Mouse (Mus musculus) forebrain, postnatal 0 days (tissue): ENCODE measurements at regions not wholly inside any gene's neighbourhood (a gene's known extent, or its start where the extent isn't known, plus 50 kb on each side); places are given as distances from the start of the nearest gene placed in this dataset.
A peak's percentile ranks its signal among the peaks of the same experiment; 100 is the strongest.

Source experiments
- ATAC-seq: fragments of 200-750 bp; cut with Nextera tagmentation; 2 replicates; pipeline ENCODE4 v1.8.0; 2017; ENCODE audit warnings: mild to moderate bottlenecking, moderate library complexity
- DNase-seq: peaks from one replicate; pipeline ENCODE4 v3.0.0-alpha.2; 2015
- H3K27ac ChIP-seq: fragments of 300-500 bp; sonication (generic); 2 replicates; pipeline ENCODE4 v1.5.1; 2014; ENCODE audit warnings: low read depth, mild to moderate bottlenecking, antibody characterized with exemption, low read length, moderate library complexity, mixed read lengths
- H3K27me3 ChIP-seq: fragments of 300-500 bp; sonication (generic); 2 replicates; pipeline ENCODE4 v1.6.1; 2014; ENCODE audit warnings: mild to moderate bottlenecking, low read length, mixed read lengths; ENCODE audit not compliant: insufficient read depth
- H3K36me3 ChIP-seq: fragments of 300-500 bp; sonication (generic); 2 replicates; pipeline ENCODE4 v1.6.1; 2014; ENCODE audit warnings: mild to moderate bottlenecking, moderate library complexity; ENCODE audit not compliant: insufficient read depth
- H3K4me1 ChIP-seq: fragments of 300-500 bp; sonication (generic); 2 replicates; pipeline ENCODE4 v1.6.1; 2014; ENCODE audit warnings: antibody characterized with exemption; ENCODE audit not compliant: insufficient read depth
- H3K4me2 ChIP-seq: fragments of 300-500 bp; sonication (generic); 2 replicates; pipeline ENCODE4 v1.6.1; 2014; ENCODE audit warnings: low read depth, mild to moderate bottlenecking, moderate library complexity
- H3K4me3 ChIP-seq: fragments of 300-500 bp; sonication (generic); 2 replicates; pipeline ENCODE4 v1.5.1; 2014; ENCODE audit warnings: low read depth, low read length, mixed read lengths
- H3K9ac ChIP-seq: fragments of 300-500 bp; sonication (generic); 2 replicates; pipeline ENCODE4 v1.6.1; 2014; ENCODE audit warnings: mild to moderate bottlenecking
- H3K9me3 ChIP-seq: fragments of 300-500 bp; sonication (generic); 2 replicates; pipeline ENCODE4 v1.6.1; 2016; ENCODE audit warnings: low read length
- CTCF ChIP-seq: sonication (generic); IDR thresholded peaks from 2 replicates; pipeline ENCODE4 v1.5.1; 2016; ENCODE audit warnings: antibody characterized with exemption, control low read depth, low read depth
- WGBS: fragments of 180-500 bp; shearing (Covaris S2); extraction: QIAGEN DNeasy Blood & Tissue Kit; methylation state at CpG from one replicate; pipeline ENCODE4 v1.1.7; 2014; 5-methylcytosine and 5-hydroxymethylcytosine counted together

- Histone ChIP-seq H3K27ac (no peak overlapping the region), H3K4me2 (no peak overlapping the region), H3K9ac (no peak overlapping the region), H3K4me3 (no peak overlapping the region), H3K36me3 (no peaks in the 10 kb centered on the region), H3K27me3 (no peaks in the 10 kb centered on the region), H3K9me3 (no peaks in the 10 kb centered on the region), H3K4me1 (no peaks in the 10 kb centered on the region)
- ATAC-seq (no peak), DNase-seq (no peak)
- TF ChIP-seq CTCF = no peak
- 54% methylated on average over 2 of the region's 2 CpGs for WGBS
These were observed 154.9 kb downstream of the Tex36 start for GRCm38 (mm10) chr7:133447079-133447478.

DNA sequence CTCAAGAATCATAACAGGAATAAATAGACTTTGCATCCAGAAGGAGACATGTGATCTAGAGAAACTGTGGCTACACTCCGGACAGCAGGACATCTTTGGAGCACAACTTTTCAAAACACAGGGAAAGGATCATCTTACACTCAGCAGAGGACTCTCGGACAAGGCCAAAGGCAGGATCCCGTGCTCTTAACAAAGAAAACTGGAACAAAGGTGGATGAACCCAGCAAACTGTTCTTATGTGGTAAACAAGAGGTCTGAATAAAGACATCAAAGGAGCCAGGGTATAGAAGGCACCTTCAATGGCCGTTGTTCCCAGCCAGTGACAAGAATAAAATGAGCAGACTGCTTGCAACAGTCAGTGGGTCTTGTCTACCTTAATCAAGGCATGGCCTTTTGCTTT lies 160.3 kb downstream of the Tex36 start:
- Histone ChIP-seq H3K36me3 (no peaks in the 10 kb centered on the region), H3K4me1 (no peaks in the 10 kb centered on the region; the same call in 1 of the 2 replicates), H3K9ac (no peak overlapping the region), H3K4me2 (peak overlapping the region; percentile 40; the same call in 1 of the 2 replicates), H3K9me3 (no peaks in the 10 kb centered on the region), H3K27me3 (no peaks in the 10 kb centered on the region), H3K27ac (0 out of 2 replicates have a peak overlapping the region, but pooled peaks have one; percentile 21), H3K4me3 (no peak overlapping the region)
- no peak for ATAC-seq
- no peak for TF ChIP-seq CTCF
- WGBS = 15% methylated on average over 4 of the region's 4 CpGs
- no peak for DNase-seq

DNA sequence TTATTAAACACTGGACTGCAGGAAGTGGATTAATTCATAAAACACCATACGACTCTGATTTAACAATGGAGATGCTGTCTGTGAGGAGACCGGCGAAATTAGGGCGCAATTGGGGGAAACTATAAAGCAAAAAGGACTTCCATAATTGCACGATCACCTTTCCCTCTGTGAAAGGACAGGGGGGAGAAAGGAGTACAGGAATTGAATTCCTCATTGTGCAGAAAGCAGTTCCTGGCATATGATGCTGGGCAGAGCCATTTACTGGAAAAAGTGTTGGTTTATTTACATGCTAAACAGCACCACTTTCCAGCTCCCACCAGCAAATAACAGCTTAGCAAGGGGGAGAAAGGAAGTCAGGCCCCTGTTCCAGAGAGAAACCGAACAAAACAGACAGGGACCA lies 160.8 kb downstream of the Tex36 start:
- Histone ChIP-seq H3K9ac (no peak overlapping the region), H3K4me2 (peak overlapping the region; percentile 40), H3K4me3 (0 out of 2 replicates have a peak overlapping the region, but pooled peaks have one; percentile 3), H3K36me3 (no peaks in the 10 kb centered on the region), H3K27ac (peak overlapping the region; percentile 31; the same call in 1 of the 2 replicates), H3K4me1 (no peaks in the 10 kb centered on the region; the same call in 1 of the 2 replicates), H3K9me3 (no peaks in the 10 kb centered on the region), H3K27me3 (no peaks in the 10 kb centered on the region)
- WGBS = 9% methylated on average over 6 of the region's 6 CpGs
- peak; percentile 48; the same call in 1 of the 2 replicates for ATAC-seq
- TF ChIP-seq CTCF = no peak
- DNase-seq = peak; percentile 42

DNA sequence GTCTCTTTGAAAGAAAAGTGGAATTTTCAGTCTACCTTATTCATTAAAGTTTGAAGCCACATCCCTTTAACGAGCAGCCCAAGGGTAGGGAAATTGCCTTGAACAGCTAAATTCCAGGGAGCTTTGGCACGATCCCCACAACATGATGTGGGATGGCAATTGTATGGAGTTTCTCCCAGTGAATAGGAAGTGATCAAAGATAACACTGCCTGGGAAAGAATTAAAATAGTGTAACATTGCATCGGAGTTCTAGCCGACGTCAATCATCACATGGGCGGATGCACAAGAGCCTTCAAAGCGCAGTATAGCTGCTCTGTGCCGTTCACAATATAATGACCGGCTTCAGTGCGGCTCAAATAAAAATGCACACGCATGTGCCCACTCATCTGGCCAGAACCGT lies 161.2 kb downstream of the Tex36 start:
- peak; percentile 61 for DNase-seq
- Histone ChIP-seq H3K27ac (no peak overlapping the region), H3K27me3 (no peaks in the 10 kb centered on the region), H3K4me1 (no peaks in the 10 kb centered on the region; the same call in 1 of the 2 replicates), H3K4me3 (peak overlapping the region; percentile 3; the same call in 1 of the 2 replicates), H3K9ac (no peak overlapping the region), H3K4me2 (peak overlapping the region; percentile 40), H3K36me3 (no peaks in the 10 kb centered on the region), H3K9me3 (no peaks in the 10 kb centered on the region)
- peak; percentile 40; the same call in 1 of the 2 replicates for ATAC-seq
- no peak for TF ChIP-seq CTCF
- WGBS = 6% methylated on average over 12 of the region's 12 CpGs

DNA sequence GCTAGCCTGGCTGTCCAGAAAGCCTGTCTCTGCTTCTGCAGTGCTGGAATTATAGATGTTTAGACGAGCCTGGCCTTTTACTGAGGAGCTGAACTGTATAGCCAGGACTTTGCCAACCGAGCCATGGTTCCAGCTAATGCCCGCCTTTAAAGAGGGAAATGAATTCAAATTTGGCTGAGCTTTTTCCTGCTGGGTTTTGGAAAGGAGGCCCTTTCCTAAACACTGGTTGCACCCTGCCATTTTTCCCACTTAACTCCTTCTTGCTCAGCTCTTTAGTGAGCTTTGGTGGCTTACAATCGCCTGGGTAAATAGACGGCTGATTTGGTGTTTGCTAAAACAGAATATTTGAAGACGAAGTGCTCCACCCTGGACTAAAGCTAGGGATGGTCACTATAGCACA lies 161.9 kb downstream of the Tex36 start:
- Histone ChIP-seq H3K4me2 (no peak overlapping the region), H3K4me3 (no peak overlapping the region), H3K9me3 (no peaks in the 10 kb centered on the region), H3K4me1 (no peaks in the 10 kb centered on the region; the same call in 1 of the 2 replicates), H3K36me3 (no peaks in the 10 kb centered on the region), H3K27ac (no peak overlapping the region), H3K27me3 (no peaks in the 10 kb centered on the region), H3K9ac (no peak overlapping the region)
- peak; percentile 33 for DNase-seq
- TF ChIP-seq CTCF = no peak
- WGBS = 27% methylated on average over 6 of the region's 6 CpGs
- ATAC-seq = no peak; the same call in 1 of the 2 replicates

DNA sequence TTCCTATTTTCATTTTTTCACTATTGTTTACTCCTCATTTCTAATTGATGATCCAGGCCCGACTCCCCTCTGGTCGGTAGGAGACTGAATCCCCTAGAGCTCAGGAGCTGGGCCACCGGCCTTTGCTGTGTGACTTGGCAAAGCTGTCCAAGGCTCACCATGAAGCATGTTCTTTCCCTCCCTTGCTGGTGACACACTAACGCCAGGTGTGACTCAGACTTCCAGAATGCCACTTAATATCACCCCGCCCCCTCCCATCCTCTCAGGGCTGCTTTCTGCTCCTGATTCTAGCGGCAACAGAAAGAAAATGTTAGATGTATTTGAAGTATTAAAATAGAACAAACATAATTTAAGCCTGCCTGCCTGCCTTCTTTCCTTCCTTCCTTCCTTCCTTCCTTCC lies 163.3 kb downstream of the Tex36 start:
- Histone ChIP-seq H3K27me3 (no peaks in the 10 kb centered on the region), H3K9me3 (no peaks in the 10 kb centered on the region), H3K27ac (no peak overlapping the region), H3K9ac (no peak overlapping the region), H3K4me2 (no peak overlapping the region), H3K4me3 (no peak overlapping the region), H3K36me3 (no peaks in the 10 kb centered on the region), H3K4me1 (no peaks in the 10 kb centered on the region; the same call in 1 of the 2 replicates)
- 44% methylated on average over 6 of the region's 6 CpGs for WGBS
- ATAC-seq (no peak), DNase-seq (no peak)
- TF ChIP-seq CTCF = no peak

- no peak for TF ChIP-seq CTCF
- Histone ChIP-seq H3K4me1 (no peaks in the 10 kb centered on the region; the same call in 1 of the 2 replicates), H3K27me3 (no peaks in the 10 kb centered on the region), H3K9me3 (no peaks in the 10 kb centered on the region), H3K36me3 (no peaks in the 10 kb centered on the region), H3K4me2 (no peak overlapping the region), H3K27ac (no peak overlapping the region), H3K4me3 (no peak overlapping the region), H3K9ac (no peak overlapping the region)
- WGBS = 15% methylated on average over 7 of the region's 7 CpGs
- ATAC-seq (peak; percentile 54), DNase-seq (peak; percentile 20)
These were observed 164.1 kb downstream of the Tex36 start for GRCm38 (mm10) chr7:133437866-133438265.
